ENCODE assay signal across 14 mouse cellular contexts in genomic region chr11:88603366-88603765, GRCm38 (mm10).
"Had no signal": no experiment of that assay in that cellular context is flagged by ENCODE, and none has a peak within 500 bp of the region (broad histone marks: within the 10 kb centered on the region; RNA-seq: fewer than 3 reads in every experiment).

No protein-coding gene starts in this region.

- H3K27ac ChIP-seq: limb, embryonic 13.5 days; neural tube, embryonic 15.5 days had no signal

- H3K9ac ChIP-seq: limb, embryonic 13.5 days; lung, embryonic 14.5 days; neural tube, embryonic 15.5 days had no signal

- DNase-seq: kidney, adult 8-10 months; kidney, postnatal 10 days; layer of hippocampus, postnatal 36 days; lung, embryonic 14.5 days; lung, postnatal 10 days; lung, postnatal 4 days; right cerebral cortex, adult 18-20 months; right cerebral cortex, postnatal 25 days; thymus, postnatal 36 days had no signal

- H3K4me3 ChIP-seq: limb, embryonic 13.5 days; midbrain, embryonic 10.5 days; myocyte; neural tube, embryonic 15.5 days had no signal

- H3K36me3 ChIP-seq: neural tube, embryonic 15.5 days had no signal

- H3K9me3 ChIP-seq: limb, embryonic 13.5 days; midbrain, embryonic 10.5 days; neural tube, embryonic 15.5 days had no signal

- ATAC-seq: intestine, embryonic 16.5 days had no signal

- H3K4me2 ChIP-seq: limb, embryonic 13.5 days; lung, embryonic 14.5 days; neural tube, embryonic 15.5 days had no signal

- H3K27me3 ChIP-seq: limb, embryonic 13.5 days; neural tube, embryonic 15.5 days had no signal
